Mouse (Mus musculus) myocyte (in vitro differentiated cells): ENCODE data around the gene Gm47996. TPM values are rescaled to one million over a fixed set of nuclear protein-coding genes. Genes with fewer than 3 reads are reported as not detected.
A peak's percentile ranks its signal among the peaks of the same experiment; 100 is the strongest.

Experiments
- H3K27me3 ChIP-seq: one replicate; pipeline ENCODE4 v1.6.1; 2011; ENCODE audit not compliant: control insufficient read depth, insufficient read depth, insufficient read length
- H3K36me3 ChIP-seq: one replicate; pipeline ENCODE4 v1.6.1; 2011; ENCODE audit not compliant: control insufficient read depth, insufficient read depth
- H3K4me2 ChIP-seq: one replicate; pipeline ENCODE4 v1.6.1; 2011; ENCODE audit warnings: low read depth, control low read depth
- H3K4me3 ChIP-seq: one replicate; pipeline ENCODE4 v1.5.1; 2011; ENCODE audit warnings: mild to moderate bottlenecking, control low read depth, moderate library complexity
- H3K79me2 ChIP-seq: one replicate; pipeline ENCODE4 v1.6.1; 2011; ENCODE audit not compliant: control insufficient read depth, insufficient read depth
- H3ac ChIP-seq: one replicate; pipeline ENCODE4 v1.6.1; 2011; ENCODE audit not compliant: control insufficient read depth, insufficient read length
- CEBPB ChIP-seq: IDR thresholded peaks from 2 replicates; pipeline ENCODE4 v1.6.1; 2011; ENCODE audit warnings: mild to moderate bottlenecking, moderate library complexity; ENCODE audit not compliant: poor library complexity, insufficient read depth, severe bottlenecking
- E2F4 ChIP-seq: IDR thresholded peaks from one replicate; pipeline ENCODE4 v1.6.1; 2011; ENCODE audit warnings: mild to moderate bottlenecking, control low read depth, moderate library complexity; ENCODE audit not compliant: insufficient read depth
- MAX ChIP-seq: IDR thresholded peaks from one replicate; pipeline ENCODE4 v1.6.1; 2011; ENCODE audit warnings: low read depth, mild to moderate bottlenecking, control low read depth
- MYOD1 ChIP-seq, 3 experiments: IDR thresholded peaks; one replicate each; pipeline ENCODE4 v1.6.1; 2011; ENCODE audit warnings: control low read depth in 2 of 3, low read depth in 2 of 3, mild to moderate bottlenecking in 2 of 3, moderate library complexity in 1 of 3; ENCODE audit not compliant: insufficient read length in 2 of 3, control insufficient read depth in 1 of 3
- MYOG ChIP-seq, 3 experiments: IDR thresholded peaks; one replicate each; pipeline ENCODE4 v1.6.1; 2011; ENCODE audit warnings: control low read depth in 2 of 3, low read depth in 2 of 3, mild to moderate bottlenecking in 2 of 3; ENCODE audit not compliant: insufficient read length in 2 of 3, control insufficient read depth in 1 of 3, insufficient read depth in 1 of 3
- POLR2A ChIP-seq: IDR thresholded peaks from one replicate; pipeline ENCODE4 v1.6.1; 2011; ENCODE audit warnings: low read depth, mild to moderate bottlenecking, control low read depth, moderate library complexity; ENCODE audit not compliant: insufficient read length
- POLR2AphosphoS2 ChIP-seq: IDR thresholded peaks from one replicate; pipeline ENCODE4 v1.6.1; 2011; ENCODE audit warnings: low read depth, control low read depth; ENCODE audit not compliant: insufficient read length
- REST ChIP-seq: IDR thresholded peaks from one replicate; pipeline ENCODE4 v1.6.1; 2011; ENCODE audit warnings: mild to moderate bottlenecking, control low read depth, moderate library complexity; ENCODE audit not compliant: insufficient read depth, insufficient read length
- SRF ChIP-seq: IDR thresholded peaks from one replicate; pipeline ENCODE4 v1.6.1; 2011; ENCODE audit warnings: low read depth; ENCODE audit not compliant: control insufficient read depth, insufficient read length
- TCF12 ChIP-seq: IDR thresholded peaks from one replicate; pipeline ENCODE4 v1.6.1; 2011; ENCODE audit warnings: mild to moderate bottlenecking, control low read depth; ENCODE audit not compliant: poor library complexity, insufficient read depth, severe bottlenecking
- TCF3 ChIP-seq: IDR thresholded peaks from one replicate; pipeline ENCODE4 v1.6.1; 2011; ENCODE audit warnings: low read depth, control low read depth; ENCODE audit not compliant: insufficient read length
- USF1 ChIP-seq: IDR thresholded peaks from one replicate; pipeline ENCODE4 v1.6.1; 2011; ENCODE audit warnings: low read depth, mild to moderate bottlenecking, control low read depth, moderate library complexity
- polyA plus RNA-seq: library from polyadenylated mRNA; unstranded; fragments of >200 nt; fragmentation: generic; extraction: Trizol; gene quantifications from one replicate; pipeline ENCODE4 v1.2.1, GENCODE M21; 2012; ENCODE audit warnings: missing spikeins

Gene Gm47996
- polyA plus RNA-seq, 1 experiment, result 0.14 TPM

DNA sequence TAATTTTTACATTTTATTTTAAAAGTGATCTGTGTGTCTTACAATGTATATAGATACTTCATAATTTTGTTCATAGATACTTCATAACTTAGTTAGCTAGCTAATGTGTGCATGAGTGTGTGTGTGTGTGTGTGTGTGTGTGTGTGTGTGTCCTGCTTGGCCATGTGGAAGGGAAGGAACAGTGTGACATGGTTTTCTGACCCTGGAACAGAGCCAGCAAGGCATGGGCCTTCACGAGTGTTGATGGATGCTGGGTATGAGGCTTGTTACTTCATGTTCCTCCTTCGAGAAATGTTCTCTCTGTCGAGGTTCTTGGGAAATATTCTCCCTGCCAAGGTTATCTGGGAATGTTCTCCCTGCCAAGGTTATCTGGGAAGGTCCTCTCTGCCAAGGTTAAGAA, 23.8 kb downstream of the Gm47996 start:
- no peaks in the 10 kb centered on the region for H3K27me3 ChIP-seq

DNA sequence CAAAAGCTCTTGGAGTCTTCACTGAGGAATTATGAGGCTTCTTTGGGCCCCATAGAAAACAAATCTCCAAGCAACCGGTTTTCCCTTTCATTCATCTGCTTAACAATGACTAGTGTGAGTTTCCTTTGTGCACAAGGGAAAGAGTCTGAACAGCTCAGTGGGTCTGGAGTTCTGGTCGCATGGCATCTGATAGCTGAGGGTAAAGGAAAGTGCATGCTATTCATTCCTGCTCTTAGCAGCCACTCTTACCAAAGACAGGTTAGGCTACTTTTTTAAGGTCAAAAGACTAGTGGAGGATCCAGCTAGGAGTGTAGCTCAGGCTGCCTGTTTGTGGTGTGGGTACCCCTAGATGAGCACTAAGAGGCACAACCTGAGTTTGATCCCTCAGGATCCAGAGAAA, 25.6 kb downstream of the Gm47996 start:
- H3K27me3 ChIP-seq, result no peaks in the 10 kb centered on the region
- no peaks in the 10 kb centered on the region for H3K79me2 ChIP-seq
- no peak for TF ChIP-seq CEBPB
- TF ChIP-seq E2F4, result no peak
- no peak for TF ChIP-seq USF1
- no peak for TF ChIP-seq TCF12
- no peak for TF ChIP-seq SRF
- no peak for TF ChIP-seq REST
- no peak for TF ChIP-seq POLR2AphosphoS2
- no peak for TF ChIP-seq POLR2A
- no peak for TF ChIP-seq MYOG (IDR thresholded peaks at IDR 0.05; ENCODE audit: control insufficient read depth in 1 of 3, insufficient read depth in 1 of 3, insufficient read length in 2 of 3, low read depth in 2 of 3)
- TF ChIP-seq MAX, result no peak
- TF ChIP-seq MYOD1 (IDR thresholded peaks at IDR 0.05; ENCODE audit: control insufficient read depth in 1 of 3, insufficient read length in 2 of 3, low read depth in 2 of 3), result no peak
- TF ChIP-seq TCF3, result no peak
- H3K4me2 ChIP-seq, result peak overlapping the region; percentile 76
- H3K4me3 ChIP-seq, result no peak overlapping the region
- H3ac ChIP-seq, result no peak overlapping the region
- no peaks in the 10 kb centered on the region for H3K36me3 ChIP-seq

More for the DNA sequence above, 23.8 kb downstream of the Gm47996 start:
- Histone ChIP-seq H3K4me3 (no peak overlapping the region), H3K36me3 (no peaks in the 10 kb centered on the region), H3K79me2 (no peaks in the 10 kb centered on the region), H3K4me2 (no peak overlapping the region), H3ac (no peak overlapping the region)
- no peak for TF ChIP-seq MAX
- no peak for TF ChIP-seq E2F4

GRCm38 (mm10) chr1:151236141-151236930, 26.4 kb downstream of the Gm47996 start:
- H3K4me2 ChIP-seq, result peak overlapping the region; percentile 76
- H3K36me3 ChIP-seq, result no peaks in the 10 kb centered on the region
- H3K79me2 ChIP-seq, result no peaks in the 10 kb centered on the region
- H3K4me3 ChIP-seq, result no peak overlapping the region
- no peaks in the 10 kb centered on the region for H3K27me3 ChIP-seq
- no peak overlapping the region for H3ac ChIP-seq
- TF ChIP-seq USF1 (no peak), E2F4 (no peak), CEBPB (no peak), REST (no peak), TCF12 (no peak), SRF (no peak), POLR2AphosphoS2 (no peak), MYOG (IDR thresholded peaks at IDR 0.05; ENCODE audit: control insufficient read depth in 1 of 3, insufficient read depth in 1 of 3, insufficient read length in 2 of 3, low read depth in 2 of 3) (no peak), POLR2A (no peak), MYOD1 (IDR thresholded peaks at IDR 0.05; ENCODE audit: control insufficient read depth in 1 of 3, insufficient read length in 2 of 3, low read depth in 2 of 3) (no peak), MAX (no peak), TCF3 (no peak)

GRCm38 (mm10) chr1:151237780-151238179, 27.8 kb downstream of the Gm47996 start:
- Histone ChIP-seq H3K36me3 (no peaks in the 10 kb centered on the region), H3K4me3 (no peak overlapping the region), H3K4me2 (no peak overlapping the region), H3ac (no peak overlapping the region), H3K27me3 (no peaks in the 10 kb centered on the region), H3K79me2 (no peaks in the 10 kb centered on the region)
- TF ChIP-seq MAX (no peak), MYOG (IDR thresholded peaks at IDR 0.05; ENCODE audit: control insufficient read depth in 1 of 3, insufficient read depth in 1 of 3, insufficient read length in 2 of 3, low read depth in 2 of 3) (peak in 2 of 3 experiments; percentile 11 to 23), TCF3 (no peak), USF1 (no peak), SRF (no peak), MYOD1 (IDR thresholded peaks at IDR 0.05; ENCODE audit: control insufficient read depth in 1 of 3, insufficient read length in 2 of 3, low read depth in 2 of 3) (peak in 1 of 3 experiments; percentile 45), CEBPB (no peak), POLR2AphosphoS2 (no peak)

DNA sequence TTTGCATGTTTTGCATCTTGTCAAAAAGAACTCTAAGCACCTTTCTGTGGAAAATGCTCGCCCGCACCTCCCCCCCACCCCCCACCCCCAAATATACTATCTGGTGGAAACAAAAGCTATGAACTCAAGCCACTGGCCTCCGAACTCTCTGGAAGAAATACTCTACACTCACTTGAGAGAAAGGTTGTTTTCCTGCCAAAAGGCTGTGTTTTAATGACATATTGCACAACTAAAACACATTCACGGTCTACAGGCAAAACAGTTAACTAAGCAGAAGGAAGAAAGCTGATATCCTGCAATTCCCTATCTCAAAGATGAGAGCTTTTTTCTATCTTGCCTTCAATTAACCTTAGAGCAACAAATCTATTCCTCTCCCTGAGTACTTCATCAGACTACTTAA, 33.4 kb downstream of the Gm47996 start:
- H3K4me2 ChIP-seq, result no peak overlapping the region
- H3K36me3 ChIP-seq, result peaks cover 35% of the 10 kb centered on the region
- TF ChIP-seq TCF12, result no peak
- TF ChIP-seq USF1, result no peak
- no peak for TF ChIP-seq SRF
- TF ChIP-seq POLR2A, result no peak
- no peak for TF ChIP-seq MYOG (IDR thresholded peaks at IDR 0.05; ENCODE audit: control insufficient read depth in 1 of 3, insufficient read depth in 1 of 3, insufficient read length in 2 of 3, low read depth in 2 of 3)
- no peak for TF ChIP-seq MYOD1 (IDR thresholded peaks at IDR 0.05; ENCODE audit: control insufficient read depth in 1 of 3, insufficient read length in 2 of 3, low read depth in 2 of 3)
- TF ChIP-seq REST, result no peak
- TF ChIP-seq POLR2AphosphoS2, result no peak
- TF ChIP-seq MAX, result no peak
- TF ChIP-seq TCF3, result no peak
- no peak for TF ChIP-seq CEBPB
- no peak for TF ChIP-seq E2F4
- no peak overlapping the region for H3K4me3 ChIP-seq
- H3K79me2 ChIP-seq, result no peaks in the 10 kb centered on the region
- H3ac ChIP-seq, result no peak overlapping the region
- no peaks in the 10 kb centered on the region for H3K27me3 ChIP-seq
